30 mouse cellular contexts compared by ENCODE assay signal in the genomic region with DNA sequence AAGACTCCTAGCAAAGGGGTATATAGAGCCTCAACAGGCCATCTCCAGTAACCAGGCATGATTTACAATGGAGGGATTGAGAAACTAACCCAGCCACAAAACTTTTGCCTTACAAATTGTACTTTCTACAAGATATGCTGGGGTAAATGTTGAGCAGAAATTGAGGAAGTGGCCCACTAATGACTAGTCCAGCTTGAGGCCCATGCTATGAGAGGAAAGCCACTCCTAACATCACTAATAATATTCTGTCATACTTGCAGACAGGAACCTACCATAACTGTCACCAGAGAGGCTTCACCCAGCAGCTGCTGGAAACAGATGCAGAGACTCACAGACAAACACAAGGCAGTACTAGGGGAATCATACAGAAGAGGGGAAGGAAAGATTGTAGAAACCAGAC.
DNase-seq lines count a peak whose midpoint lies in the region; ATAC-seq and TF ChIP-seq lines count a peak whose summit lies in the region.
"Had no signal": no experiment of that assay in that cellular context is flagged by ENCODE, and none has a peak within 500 bp of the region (broad histone marks: within the 10 kb centered on the region; RNA-seq: fewer than 3 reads in every experiment).

No protein-coding gene starts in this region.

- no peak for TF ChIP-seq RAD21 in CH12.LX (IDR thresholded peaks at IDR 0.05; ENCODE audit: low read depth, low read length)

- H3K9ac ChIP-seq in CH12.LX (ENCODE audit: insufficient read depth, low read depth), result no peak overlapping the region
- H3K9ac ChIP-seq: embryonic facial prominence, embryonic 13.5 days; forebrain, embryonic 12.5 days; forebrain, embryonic 15.5 days; heart, embryonic 12.5 days; heart, embryonic 15.5 days; hindbrain, embryonic 14.5 days had no signal

- ATAC-seq in granulocyte monocyte progenitor cell, adult 5-6 weeks (replicated peaks; ENCODE audit: poor library complexity, severe bottlenecking), result peak; percentile 68
- 0 out of 2 replicates have a peak, but pooled peaks have one; percentile 59 for ATAC-seq in monocyte, adult 5-6 weeks (replicated peaks; ENCODE audit: insufficient number of reproducible peaks, low FRiP score, low TSS enrichment, poor library complexity, severe bottlenecking)
- ATAC-seq: forebrain, embryonic 15.5 days; hindbrain, postnatal 0 days; inflammation-experienced regulatory T-cells, adult 6 months; intestine, postnatal 0 days had no signal

- H3K9me3 ChIP-seq in CH12.LX (replicated peaks; ENCODE audit: low read length), result no peaks in the 10 kb centered on the region
- H3K9me3 ChIP-seq: embryonic facial prominence, embryonic 10.5 days; embryonic facial prominence, embryonic 13.5 days; forebrain, embryonic 12.5 days; forebrain, embryonic 15.5 days; heart, embryonic 12.5 days; heart, embryonic 15.5 days; hindbrain, embryonic 10.5 days had no signal

- DNase-seq in CH12.LX (ENCODE audit: extremely low read depth) (peak; percentile 4), adipocyte (ENCODE audit: low spot score) (no peak)
- no peak for DNase-seq in layer of hippocampus, adult 11-12 months (ENCODE audit: low spot score)
- no peak for DNase-seq in frontal cortex, postnatal 36 days (ENCODE audit: low spot score in 2 of 2)
- DNase-seq: adrenal gland, adult 8-10 months; adrenal gland, postnatal 25 days; B cell, adult 2 months; cerebellum, adult 18-20 months; cerebellum, adult 9-11 months; cerebellum, postnatal 25 days; embryo, embryonic 11 days; gastrocnemius, postnatal 10 days; gastrocnemius, postnatal 36 days; heart, adult 11 months; heart, postnatal 10 days; heart, postnatal 36 days had no signal

- TF ChIP-seq POLR2A in CH12.LX (IDR thresholded peaks at IDR 0.05; ENCODE audit: low read depth, low read length), result no peak

- in situ Hi-C loops in CH12.LX (cut with MboI; ENCODE audit: low pct_ligation_motif_present, low pct_unique_long_range_greater_than_20kb, low sequenced_read_pairs), result no loop called here

- no peaks in the 10 kb centered on the region for H3K27me3 ChIP-seq in CH12.LX (replicated peaks)
- H3K27me3 ChIP-seq: embryonic facial prominence, embryonic 13.5 days; forebrain, embryonic 12.5 days; forebrain, embryonic 15.5 days; heart, embryonic 12.5 days; heart, embryonic 15.5 days had no signal

- H3K36me3 ChIP-seq in CH12.LX (replicated peaks in 1 of 2; ENCODE audit: control insufficient read depth in 1 of 2, insufficient read depth in 1 of 2, low read length in 1 of 2), result no peaks in the 10 kb centered on the region
- H3K36me3 ChIP-seq: embryonic facial prominence, embryonic 10.5 days; embryonic facial prominence, embryonic 13.5 days; forebrain, embryonic 12.5 days; forebrain, embryonic 15.5 days; heart, embryonic 12.5 days; heart, embryonic 15.5 days; hindbrain, embryonic 10.5 days had no signal

- H3K4me1 ChIP-seq in CH12.LX (ENCODE audit: control insufficient read depth in 1 of 2, insufficient read depth in 2 of 2), result peaks cover 0 to 6% of the 10 kb centered on the region in 2 experiments; a peak in 2 of 4 replicates
- H3K4me1 ChIP-seq: embryonic facial prominence, embryonic 10.5 days; embryonic facial prominence, embryonic 13.5 days; forebrain, embryonic 12.5 days; forebrain, embryonic 15.5 days; heart, embryonic 12.5 days; heart, embryonic 15.5 days; hindbrain, embryonic 10.5 days had no signal

- H3K27ac ChIP-seq in CH12.LX (ENCODE audit: insufficient read depth, low read depth), result no peak overlapping the region
- H3K27ac ChIP-seq: embryonic facial prominence, embryonic 10.5 days; embryonic facial prominence, embryonic 13.5 days; forebrain, embryonic 12.5 days; forebrain, embryonic 15.5 days; heart, embryonic 15.5 days; hindbrain, embryonic 10.5 days; hindbrain, embryonic 14.5 days; hindbrain, postnatal 0 days had no signal

- H3K79me2 ChIP-seq in CH12.LX (replicated peaks; ENCODE audit: control insufficient read depth, extremely low read depth, insufficient read depth, poor library complexity, severe bottlenecking), result no peaks in the 10 kb centered on the region

- dilution Hi-C loops in CH12.LX (cut with MboI; ENCODE audit: extremely low pct_ligation_motif_present, extremely low pct_unique_long_range_greater_than_20kb, low sequenced_read_pairs), result no loop called here

- H3K4me3 ChIP-seq in CH12.LX (replicated peaks in 1 of 3; ENCODE audit: low read depth in 2 of 3, low read length in 2 of 3, poor library complexity in 1 of 3), result no peak overlapping the region
- H3K4me3 ChIP-seq: embryonic facial prominence, embryonic 10.5 days; embryonic facial prominence, embryonic 13.5 days; erythroblast, embryonic 14.5 days; forebrain, embryonic 12.5 days; forebrain, embryonic 15.5 days; heart, embryonic 12.5 days; heart, embryonic 15.5 days; hindbrain, embryonic 10.5 days had no signal

- TF ChIP-seq EP300 in CH12.LX (IDR thresholded peaks at IDR 0.05; ENCODE audit: low read length), result no peak

- H3K4me2 ChIP-seq in CH12.LX (ENCODE audit: insufficient read depth, low read depth, poor library complexity, severe bottlenecking), result no peak overlapping the region
- H3K4me2 ChIP-seq: embryonic facial prominence, embryonic 13.5 days; forebrain, embryonic 12.5 days; forebrain, embryonic 15.5 days; heart, embryonic 12.5 days; heart, embryonic 15.5 days; hindbrain, embryonic 14.5 days had no signal

- TF ChIP-seq CTCF in CH12.LX (conservative IDR thresholded peaks at IDR 0.05 in 1 of 2, IDR thresholded peaks at IDR 0.05 in 1 of 2; ENCODE audit: low read depth in 2 of 2, low read length in 2 of 2), result no peak

TF ChIP-seq in CH12.LX, 34 proteins besides CTCF, POLR2A, EP300 and RAD21:
- TF ChIP-seq POLR2AphosphoS2 (IDR thresholded peaks at IDR 0.05; ENCODE audit: low read depth, low read length) (no peak), IRF4 (IDR thresholded peaks at IDR 0.05; ENCODE audit: low read depth, low read length) (no peak)
